Mouse (Mus musculus) liver, embryonic 15.5 days (tissue): ENCODE measurements around the gene Sqstm1. TPM values are rescaled to one million over a fixed set of nuclear protein-coding genes. Genes with fewer than 3 reads are reported as not detected.

Experiments
- ATAC-seq: fragments of 200-750 bp; cut with Nextera tagmentation; 2 replicates; pipeline ENCODE4 v1.8.0; 2017; ENCODE audit warnings: moderate number of reproducible peaks, mild to moderate bottlenecking, moderate library complexity; ENCODE audit not compliant: insufficient read depth
- H3K27ac ChIP-seq: fragments of 300-500 bp; sonication (generic); replicated peaks from 2 replicates; pipeline ENCODE4 v1.5.1; 2015; ENCODE audit warnings: mild to moderate bottlenecking, inconsistent platforms
- H3K27me3 ChIP-seq: fragments of 300-500 bp; sonication (generic); 2 replicates; pipeline ENCODE4 v1.6.1; 2015; ENCODE audit warnings: mild to moderate bottlenecking, inconsistent platforms
- H3K36me3 ChIP-seq: fragments of 300-500 bp; sonication (generic); replicated peaks from 2 replicates; pipeline ENCODE4 v1.6.1; 2015; ENCODE audit warnings: moderate library complexity, mild to moderate bottlenecking, inconsistent platforms
- H3K4me1 ChIP-seq: fragments of 300-500 bp; sonication (generic); replicated peaks from 2 replicates; pipeline ENCODE4 v1.6.1; 2015; ENCODE audit warnings: inconsistent platforms
- H3K4me2 ChIP-seq: fragments of 300-500 bp; sonication (generic); 2 replicates; pipeline ENCODE4 v1.6.1; 2015; ENCODE audit warnings: moderate library complexity, mild to moderate bottlenecking, inconsistent platforms
- H3K4me3 ChIP-seq: fragments of 300-500 bp; sonication (generic); replicated peaks from 2 replicates; pipeline ENCODE4 v1.5.1; 2015; ENCODE audit warnings: mild to moderate bottlenecking, inconsistent platforms
- H3K9ac ChIP-seq: fragments of 300-500 bp; sonication (generic); 2 replicates; pipeline ENCODE4 v1.6.1; 2015; ENCODE audit warnings: moderate library complexity, mild to moderate bottlenecking, inconsistent platforms
- H3K9me3 ChIP-seq: fragments of 300-500 bp; sonication (generic); replicated peaks from 2 replicates; pipeline ENCODE4 v1.6.1; 2016; ENCODE audit warnings: inconsistent platforms
- WGBS: fragments of 180-500 bp; shearing (Covaris S2); methylation state at CpG from one replicate; pipeline ENCODE4 v1.1.7; 2015; ENCODE audit warnings: mixed read lengths; ENCODE audit not compliant: insufficient replicate concordance; 5-methylcytosine and 5-hydroxymethylcytosine counted together
- polyA plus RNA-seq: library from polyadenylated mRNA; unstranded; fragments of >200 nt; fragmentation: Nextera tagmentation; extraction: Ambion mirVana; gene quantifications from 2 replicates; pipeline ENCODE4 v1.2.1, GENCODE M21; 2015

Sqstm1 gene
- polyA plus RNA-seq, 1 experiment from 2014 or later, result 161 TPM

DNA sequence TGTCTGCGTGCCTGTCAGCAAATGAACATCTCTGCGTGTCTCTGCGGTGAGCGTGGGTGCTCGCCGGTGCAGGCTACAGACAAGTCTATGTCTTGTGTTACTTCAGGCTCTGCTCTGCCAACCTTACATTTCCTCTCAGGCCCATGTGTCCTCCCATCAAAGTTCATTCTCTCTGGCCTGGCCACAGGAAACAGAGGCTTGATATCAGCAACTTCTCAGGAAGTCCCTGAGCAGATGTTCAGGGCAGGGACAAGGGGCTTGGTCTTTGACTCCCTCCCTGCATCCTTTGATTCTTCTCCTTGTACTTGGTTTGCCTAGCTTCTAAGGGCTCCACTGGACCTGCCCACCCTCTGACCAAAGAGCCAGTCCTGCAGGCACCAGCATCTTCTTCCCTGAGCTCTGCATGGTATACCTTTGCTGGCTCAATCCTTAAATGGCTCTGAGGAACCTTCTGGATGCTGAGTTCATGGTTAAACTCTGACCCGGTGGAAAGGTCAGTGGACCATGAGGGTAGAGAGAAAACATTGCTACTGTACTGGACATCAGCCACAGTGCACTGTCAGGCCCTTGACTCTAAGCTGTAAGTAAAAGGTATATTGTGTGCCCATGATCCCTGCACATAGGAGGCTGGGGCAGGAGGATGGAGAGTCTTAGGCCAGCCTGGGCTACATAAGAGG lies 29.7 kb upstream of the Sqstm1 start:
- Histone ChIP-seq H3K36me3 (peaks cover 4% of the 10 kb centered on the region), H3K4me3 (no peak overlapping the region), H3K4me2 (no peak overlapping the region), H3K9ac (no peak overlapping the region), H3K4me1 (peaks cover 51% of the 10 kb centered on the region), H3K27me3 (peaks cover 14% of the 10 kb centered on the region), H3K27ac (no peak overlapping the region), H3K9me3 (no peaks in the 10 kb centered on the region)
- WGBS, result 30% methylated on average over 7 of the region's 7 CpGs
- no peak for ATAC-seq

DNA sequence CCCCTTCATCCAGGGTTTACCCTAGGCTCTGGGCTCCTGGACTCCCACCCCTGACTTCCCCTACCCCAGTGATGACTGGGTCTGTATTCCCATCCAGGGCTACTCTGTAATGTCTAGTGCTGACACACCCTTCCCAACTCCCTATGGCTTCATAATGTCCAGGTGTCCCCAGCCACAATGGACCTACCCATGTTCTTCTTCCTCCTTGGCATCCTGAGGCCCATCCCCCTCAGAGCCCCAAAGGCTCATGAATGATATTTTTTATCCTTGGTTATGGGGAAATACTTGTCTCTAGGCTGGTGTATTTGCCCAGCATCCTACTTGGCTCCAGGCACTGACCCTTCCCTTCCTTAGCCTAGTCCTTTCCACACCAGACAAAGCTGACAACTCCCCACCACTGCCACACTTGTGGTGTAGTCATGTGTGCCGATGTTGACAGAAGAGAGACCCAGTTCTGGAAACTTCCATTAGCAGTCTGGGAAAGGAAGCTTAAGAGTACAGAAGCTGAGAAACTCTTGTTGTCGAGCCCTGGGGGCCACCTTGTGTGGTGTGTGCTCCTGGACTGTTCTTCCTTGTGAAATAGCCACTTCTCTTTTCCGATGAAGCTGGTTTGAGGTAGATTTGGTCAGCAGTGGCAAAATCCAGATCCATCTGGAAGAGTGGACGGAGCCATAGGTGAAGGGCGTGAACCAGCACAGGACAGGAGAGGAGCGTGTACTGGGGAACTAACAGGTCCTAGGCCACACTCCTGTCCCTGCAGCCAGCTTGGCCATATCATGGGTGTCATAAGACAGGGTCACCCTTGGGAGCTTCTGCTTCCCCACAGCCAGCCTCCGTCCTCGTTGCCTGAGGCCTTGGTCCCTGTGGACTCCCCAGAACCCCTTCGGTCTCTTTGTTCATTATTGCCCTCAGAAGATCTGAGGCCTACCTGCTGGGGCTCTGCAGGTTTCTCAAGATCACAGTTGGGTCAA lies 28.5 kb upstream of the Sqstm1 start:
- Histone ChIP-seq H3K9me3 (no peaks in the 10 kb centered on the region), H3K9ac (no peak overlapping the region), H3K4me3 (no peak overlapping the region), H3K27me3 (peaks cover 14% of the 10 kb centered on the region), H3K4me1 (peaks cover 51% of the 10 kb centered on the region), H3K27ac (no peak overlapping the region; the same call in 1 of the 2 replicates), H3K36me3 (peaks cover 17% of the 10 kb centered on the region), H3K4me2 (peak overlapping the region; percentile 98; the same call in 1 of the 2 replicates)
- 59% methylated on average over 9 of the region's 9 CpGs for WGBS
- ATAC-seq, result no peak

DNA sequence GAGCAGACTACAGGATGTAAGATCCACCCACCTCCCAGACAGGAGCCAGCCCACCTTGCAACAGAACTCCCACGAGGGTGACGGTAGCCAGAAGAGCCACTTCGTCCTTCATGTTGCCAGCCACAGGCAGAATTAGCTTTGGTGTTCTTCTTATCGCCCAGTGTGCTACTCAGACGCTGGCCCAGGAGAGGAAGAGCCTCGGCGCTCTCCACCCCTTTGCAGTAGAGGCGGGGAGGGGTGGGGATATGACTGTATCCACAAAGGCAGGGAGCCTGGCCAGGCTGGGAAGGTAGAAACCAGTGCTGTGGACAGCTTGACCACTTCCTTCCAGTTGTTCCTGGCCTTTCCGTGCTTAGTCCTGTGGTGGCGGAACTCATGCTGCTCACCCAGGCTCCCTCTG lies 27.7 kb upstream of the Sqstm1 start, which contains the start of gene Ltc4s:
Ltc4s (minus strand) TSS at position 293 of the 400 bp plus-strand sequence.
- Histone ChIP-seq H3K27me3 (peaks cover 14% of the 10 kb centered on the region), H3K4me3 (peak within 1 kb of the TSS; percentile 70), H3K4me2 (peak within 1 kb of the TSS; percentile 98), H3K27ac (no peak within 1 kb of the TSS; the same call in 1 of the 2 replicates), H3K4me1 (peaks cover 49% of the 10 kb centered on the region), H3K36me3 (peaks cover 25% of the 10 kb centered on the region), H3K9me3 (no peaks in the 10 kb centered on the region), H3K9ac (no peak within 1 kb of the TSS)
- no peak for ATAC-seq
- 15% methylated on average over 10 of the region's 10 CpGs for WGBS

DNA sequence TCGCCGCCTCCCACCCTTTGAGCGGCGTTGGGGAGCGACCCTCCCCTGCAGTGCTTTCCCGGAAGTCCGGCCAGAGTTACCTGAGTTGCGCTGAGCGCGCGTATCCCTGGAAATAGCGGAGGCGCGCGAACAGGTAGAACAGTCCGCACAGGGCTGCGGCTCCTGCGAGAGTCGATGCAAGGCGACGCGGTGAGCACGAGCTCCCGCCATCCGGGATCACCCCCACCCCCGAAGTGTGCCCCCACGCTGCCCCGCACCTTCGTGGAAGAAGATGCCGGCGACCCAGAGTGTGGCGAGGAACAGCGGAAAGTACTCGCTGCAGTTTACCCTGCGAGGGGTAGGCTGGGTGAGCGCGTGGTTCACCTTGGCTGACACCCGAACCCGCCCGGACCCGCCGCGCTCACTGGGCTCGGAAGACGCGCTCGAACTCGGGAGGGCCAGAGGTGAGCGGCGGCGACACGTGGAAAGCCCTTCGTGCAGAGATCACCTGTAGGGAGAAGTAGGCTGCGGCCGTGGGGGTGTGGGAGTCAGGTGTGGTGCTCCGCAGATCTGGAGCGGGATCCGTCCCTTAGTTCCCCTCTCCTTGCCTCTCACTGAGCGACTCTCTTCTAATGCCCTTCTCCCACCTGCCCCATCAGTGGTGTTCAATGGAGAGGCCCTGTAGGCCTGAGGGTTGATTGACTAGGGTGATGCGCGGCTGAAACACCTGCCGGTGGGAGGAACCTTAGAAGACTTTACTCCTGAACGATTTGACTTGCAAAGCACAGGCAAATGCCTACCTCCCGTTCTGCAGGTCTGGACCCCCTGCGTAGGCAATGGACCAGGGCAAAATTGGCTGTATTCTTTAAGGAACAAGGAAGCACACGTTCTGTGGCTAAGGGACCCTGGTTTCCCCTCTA lies 26.6 kb upstream of the Sqstm1 start:
- Histone ChIP-seq H3K9me3 (no peaks in the 10 kb centered on the region), H3K4me2 (peak overlapping the region; percentile 98), H3K9ac (peak overlapping the region; percentile 60), H3K27ac (no peak overlapping the region), H3K4me1 (peaks cover 49% of the 10 kb centered on the region), H3K27me3 (peaks cover 14% of the 10 kb centered on the region), H3K36me3 (peaks cover 36% of the 10 kb centered on the region), H3K4me3 (peak overlapping the region; percentile 70)
- WGBS, result 2% methylated on average over 66 of the region's 66 CpGs
- peak; percentile 54 for ATAC-seq

GRCm38 (mm10) chr11:50236540-50236936 lies 25.9 kb upstream of the Sqstm1 start:
- Histone ChIP-seq H3K9me3 (no peaks in the 10 kb centered on the region), H3K27ac (0 out of 2 replicates have a peak overlapping the region, but pooled peaks have one; percentile 38)
- 2% methylated on average over 27 of the region's 27 CpGs for WGBS

DNA sequence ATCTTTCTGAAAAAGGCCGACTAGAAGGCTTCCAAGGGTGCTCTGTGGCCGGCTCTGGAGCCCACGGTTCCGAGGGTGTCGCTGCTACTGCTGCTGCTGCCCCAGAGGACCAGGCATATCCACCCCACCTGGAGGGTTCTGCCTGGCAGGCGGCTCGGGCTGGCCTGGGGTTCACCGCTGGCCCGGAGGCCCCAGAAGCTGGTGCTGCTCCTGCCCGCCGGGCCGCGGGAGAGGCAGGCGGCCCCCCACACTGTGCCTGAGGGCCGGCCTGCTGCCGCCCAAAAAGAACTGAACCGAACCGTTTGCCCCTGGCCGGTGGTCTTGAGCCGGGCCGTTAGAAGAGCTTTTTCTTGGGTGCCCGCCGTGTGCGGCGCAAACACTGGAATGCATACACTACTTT lies 24.0 kb upstream of the Sqstm1 start:
- H3K9ac ChIP-seq, result no peak overlapping the region
- no peak overlapping the region for H3K27ac ChIP-seq
- H3K4me2 ChIP-seq, result no peak overlapping the region
- H3K9me3 ChIP-seq, result no peaks in the 10 kb centered on the region
- peaks cover 55% of the 10 kb centered on the region for H3K36me3 ChIP-seq
- ATAC-seq, result no peak
- peaks cover 14% of the 10 kb centered on the region for H3K27me3 ChIP-seq
- H3K4me1 ChIP-seq, result peaks cover 60% of the 10 kb centered on the region
- WGBS, result 90% methylated on average over 25 of the region's 25 CpGs
- no peak overlapping the region for H3K4me3 ChIP-seq

More at GRCm38 (mm10) chr11:50236540-50236936, 25.9 kb upstream of the Sqstm1 start:
- Histone ChIP-seq H3K27me3 (peaks cover 14% of the 10 kb centered on the region), H3K36me3 (peaks cover 43% of the 10 kb centered on the region), H3K4me1 (peaks cover 51% of the 10 kb centered on the region), H3K4me2 (peak overlapping the region; percentile 98), H3K4me3 (peak overlapping the region; percentile 70), H3K9ac (peak overlapping the region; percentile 60)
- ATAC-seq, result peak; percentile 90

DNA sequence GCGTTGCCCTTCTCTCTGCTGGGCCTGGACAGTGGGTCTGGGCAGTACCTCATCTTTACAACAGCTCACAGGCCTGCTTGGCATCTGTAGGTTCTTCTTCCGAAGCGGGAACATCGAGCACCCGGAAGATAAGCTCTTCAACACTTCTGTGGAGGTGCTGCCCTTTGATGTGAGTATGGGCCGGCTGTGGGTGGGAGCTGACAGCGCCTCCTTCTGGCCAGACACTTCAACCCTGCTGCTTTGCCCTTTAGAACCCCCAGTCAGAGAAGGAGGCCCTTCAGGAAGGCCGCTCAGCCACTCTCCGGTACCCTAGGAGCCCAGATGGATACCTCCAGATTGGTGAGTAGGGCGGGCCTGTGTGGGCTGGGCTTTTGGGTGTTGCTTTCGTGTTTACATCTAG lies 23.4 kb upstream of the Sqstm1 start:
- Histone ChIP-seq H3K4me3 (no peak overlapping the region), H3K27me3 (peaks cover 14% of the 10 kb centered on the region), H3K9me3 (no peaks in the 10 kb centered on the region), H3K9ac (no peak overlapping the region), H3K27ac (no peak overlapping the region), H3K36me3 (peaks cover 55% of the 10 kb centered on the region), H3K4me2 (no peak overlapping the region), H3K4me1 (peaks cover 60% of the 10 kb centered on the region)
- no peak for ATAC-seq
- WGBS, result 84% methylated on average over 11 of the region's 11 CpGs

DNA sequence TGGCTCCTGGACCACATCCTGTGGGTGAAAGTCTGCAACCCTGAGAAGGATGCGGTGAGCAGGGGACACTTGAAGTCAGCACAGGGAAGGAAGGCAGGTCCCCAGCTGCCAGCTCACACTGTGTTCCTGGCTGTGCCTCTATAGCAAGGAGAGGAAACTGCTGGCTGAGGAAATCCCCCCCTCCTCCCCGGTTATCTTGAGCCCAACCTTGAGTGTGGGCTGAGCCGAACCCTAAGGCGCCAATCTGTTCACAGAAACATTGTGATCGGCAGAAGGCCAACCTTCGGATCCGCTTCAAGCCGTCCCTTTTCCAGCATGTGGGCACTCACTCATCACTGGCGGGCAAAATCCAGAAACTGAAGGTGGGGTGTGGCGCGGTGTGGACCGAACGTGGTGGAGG lies 22.4 kb upstream of the Sqstm1 start:
- peaks cover 55% of the 10 kb centered on the region for H3K36me3 ChIP-seq
- WGBS, result 83% methylated on average over 13 of the region's 13 CpGs
- no peak overlapping the region for H3K27ac ChIP-seq
- H3K27me3 ChIP-seq, result peaks cover 11% of the 10 kb centered on the region
- no peak overlapping the region for H3K4me3 ChIP-seq
- peaks cover 58% of the 10 kb centered on the region for H3K4me1 ChIP-seq
- no peak overlapping the region for H3K9ac ChIP-seq
- no peaks in the 10 kb centered on the region for H3K9me3 ChIP-seq
- no peak overlapping the region for H3K4me2 ChIP-seq
- ATAC-seq, result no peak

DNA sequence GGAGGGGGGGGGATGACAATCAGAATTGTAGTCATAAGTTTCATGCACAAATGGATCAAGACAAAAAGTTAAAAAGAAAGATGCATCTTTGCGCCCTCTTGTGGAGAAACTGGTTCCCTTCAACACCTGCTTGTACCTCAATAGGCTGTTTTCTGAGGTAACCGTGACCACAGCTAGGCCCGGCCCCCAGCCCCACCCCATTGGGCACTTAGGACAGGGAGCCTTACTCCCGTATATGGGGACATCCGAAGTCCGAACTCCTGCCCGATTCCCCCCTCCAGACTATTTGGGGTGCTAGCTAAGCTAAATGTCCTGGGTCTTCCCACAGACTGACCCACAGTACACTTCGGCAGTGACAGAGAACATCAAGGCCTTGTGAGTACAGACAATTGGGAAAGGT lies 20.8 kb upstream of the Sqstm1 start:
- Histone ChIP-seq H3K4me1 (peaks cover 58% of the 10 kb centered on the region), H3K9me3 (no peaks in the 10 kb centered on the region), H3K27me3 (no peaks in the 10 kb centered on the region), H3K4me2 (peak overlapping the region; percentile 47), H3K9ac (no peak overlapping the region), H3K27ac (no peak overlapping the region), H3K4me3 (no peak overlapping the region), H3K36me3 (peaks cover 55% of the 10 kb centered on the region)
- ATAC-seq, result no peak
- WGBS, result 34% methylated on average over 8 of the region's 8 CpGs

DNA sequence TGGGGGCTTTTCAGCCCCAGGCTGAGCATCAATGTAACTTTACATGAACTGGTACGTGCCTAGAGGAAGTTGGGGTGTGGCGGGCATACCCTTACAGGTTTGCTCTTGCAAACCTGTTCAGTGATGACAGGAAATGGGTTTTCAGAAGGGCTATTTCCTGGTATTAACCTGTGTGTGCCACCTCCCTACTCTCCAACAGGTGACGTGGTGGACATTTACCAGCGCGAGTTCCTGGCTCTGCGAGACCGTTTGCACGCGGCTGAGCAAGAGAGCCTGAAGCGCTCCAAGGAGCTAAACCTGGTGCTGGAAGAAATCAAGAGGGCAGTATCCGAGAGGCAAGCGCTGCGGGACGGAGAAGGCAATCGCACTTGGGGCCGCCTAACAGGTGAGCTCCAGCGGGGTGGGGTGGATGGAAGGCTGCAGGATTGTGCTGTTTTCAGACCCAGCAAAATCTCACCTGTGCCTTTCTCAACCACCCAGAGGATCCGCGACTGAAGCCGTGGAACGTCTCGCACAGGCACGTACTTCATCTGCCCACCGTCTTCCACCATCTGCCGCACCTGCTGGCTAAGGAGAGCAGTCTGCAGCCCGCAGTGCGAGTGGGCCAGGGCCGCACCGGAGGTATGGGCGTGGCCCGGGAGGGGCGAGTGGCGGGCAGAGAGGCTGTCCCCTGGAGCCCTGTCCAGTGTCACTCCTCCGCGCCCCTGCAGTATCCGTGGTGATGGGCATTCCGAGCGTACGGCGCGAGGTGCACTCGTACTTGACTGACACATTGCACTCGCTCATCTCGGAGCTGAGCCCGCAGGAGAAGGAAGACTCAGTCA lies 20.1 kb upstream of the Sqstm1 start:
- Histone ChIP-seq H3K27me3 (no peaks in the 10 kb centered on the region), H3K9me3 (no peaks in the 10 kb centered on the region), H3K4me2 (peak overlapping the region; percentile 47), H3K9ac (no peak overlapping the region), H3K27ac (no peak overlapping the region), H3K36me3 (peaks cover 54% of the 10 kb centered on the region), H3K4me1 (peaks cover 58% of the 10 kb centered on the region), H3K4me3 (0 out of 2 replicates have a peak overlapping the region, but pooled peaks have one; percentile 12)
- 74% methylated on average over 45 of the region's 45 CpGs for WGBS
- ATAC-seq, result no peak
